Mouse (Mus musculus): ENCODE measurements at regions not wholly inside any gene's neighbourhood (a gene's known extent, or its start where the extent isn't known, plus 50 kb on each side); places are given as distances from the start of the nearest gene placed in this dataset.

GRCm38 (mm10) chr2:159584641-159585040 lies 749.3 kb downstream of the Gm826 start:
- Histone ChIP-seq H3K27ac (no peak overlapping the region), H3K36me3 (no peaks in the 10 kb centered on the region), H3K4me3 (replicated peaks) (no peak overlapping the region), H3K27me3 (replicated peaks) (no peaks in the 10 kb centered on the region), H3K9ac (no peak overlapping the region), H3K9me3 (no peaks in the 10 kb centered on the region), H3K4me1 (no peaks in the 10 kb centered on the region), H3K4me2 (no peak overlapping the region)
- no peak for ATAC-seq (ENCODE audit: insufficient read depth, low FRiP score, low read depth)

GRCm38 (mm10) chr2:159586697-159587473 lies 747.1 kb downstream of the Gm826 start:
- no peaks in the 10 kb centered on the region for H3K4me1 ChIP-seq
- H3K4me3 ChIP-seq (replicated peaks): no peak overlapping the region
- ATAC-seq (ENCODE audit: insufficient read depth, low FRiP score, low read depth): no peak
- H3K27ac ChIP-seq: no peak overlapping the region
- H3K36me3 ChIP-seq: no peaks in the 10 kb centered on the region
- 30% methylated on average over 6 of the region's 6 CpGs for WGBS
- H3K9ac ChIP-seq: no peak overlapping the region
- H3K4me2 ChIP-seq: no peak overlapping the region
- no peaks in the 10 kb centered on the region for H3K27me3 ChIP-seq (replicated peaks)
- no peaks in the 10 kb centered on the region for H3K9me3 ChIP-seq

- no peaks in the 10 kb centered on the region for H3K9me3 ChIP-seq
- no peak overlapping the region for H3K27ac ChIP-seq
- no peaks in the 10 kb centered on the region for H3K27me3 ChIP-seq (replicated peaks)
- no peak for ATAC-seq (ENCODE audit: insufficient read depth, low FRiP score, low read depth)
- no peaks in the 10 kb centered on the region for H3K4me1 ChIP-seq
- H3K4me3 ChIP-seq (replicated peaks): no peak overlapping the region
- no peak overlapping the region for H3K9ac ChIP-seq
- H3K4me2 ChIP-seq: no peak overlapping the region
- H3K36me3 ChIP-seq: no peaks in the 10 kb centered on the region
- WGBS: 81% methylated on average over 2 of the region's 2 CpGs
These were observed 742.4 kb downstream of the Gm826 start for GRCm38 (mm10) chr2:159591396-159592124.

- Histone ChIP-seq H3K4me2 (no peak overlapping the region), H3K9me3 (no peaks in the 10 kb centered on the region), H3K9ac (no peak overlapping the region), H3K4me1 (no peaks in the 10 kb centered on the region), H3K27ac (no peak overlapping the region), H3K4me3 (replicated peaks) (no peak overlapping the region), H3K27me3 (replicated peaks) (no peaks in the 10 kb centered on the region), H3K36me3 (no peaks in the 10 kb centered on the region)
- ATAC-seq (ENCODE audit: insufficient read depth, low FRiP score, low read depth): no peak
- WGBS: 52% methylated on average over 5 of the region's 5 CpGs
These were observed 741.1 kb downstream of the Gm826 start for GRCm38 (mm10) chr2:159592841-159593240.

- Histone ChIP-seq H3K27ac (no peak overlapping the region), H3K36me3 (no peaks in the 10 kb centered on the region), H3K4me2 (no peak overlapping the region), H3K4me3 (replicated peaks) (no peak overlapping the region), H3K9me3 (no peaks in the 10 kb centered on the region), H3K4me1 (no peaks in the 10 kb centered on the region), H3K9ac (no peak overlapping the region), H3K27me3 (replicated peaks) (no peaks in the 10 kb centered on the region)
- no peak for ATAC-seq (ENCODE audit: insufficient read depth, low FRiP score, low read depth)
- WGBS: 79% methylated on average over 6 of the region's 6 CpGs
These were observed 737.7 kb downstream of the Gm826 start for GRCm38 (mm10) chr2:159596285-159596684.

- WGBS: 54% methylated on average over 3 of the region's 3 CpGs
- Histone ChIP-seq H3K27ac (no peak overlapping the region), H3K9ac (no peak overlapping the region), H3K4me2 (no peak overlapping the region), H3K27me3 (replicated peaks) (no peaks in the 10 kb centered on the region), H3K4me3 (replicated peaks) (no peak overlapping the region), H3K4me1 (no peaks in the 10 kb centered on the region), H3K9me3 (no peaks in the 10 kb centered on the region), H3K36me3 (no peaks in the 10 kb centered on the region)
- ATAC-seq (ENCODE audit: insufficient read depth, low FRiP score, low read depth): no peak
These were observed 735.9 kb downstream of the Gm826 start for GRCm38 (mm10) chr2:159598080-159598479.

- no peak for ATAC-seq (ENCODE audit: insufficient read depth, low FRiP score, low read depth)
- Histone ChIP-seq H3K36me3 (no peaks in the 10 kb centered on the region), H3K4me2 (no peak overlapping the region), H3K27me3 (replicated peaks) (no peaks in the 10 kb centered on the region), H3K27ac (no peak overlapping the region), H3K9ac (no peak overlapping the region), H3K9me3 (no peaks in the 10 kb centered on the region), H3K4me1 (no peaks in the 10 kb centered on the region), H3K4me3 (replicated peaks) (no peak overlapping the region)
- WGBS: 44% methylated on average over 3 of the region's 3 CpGs
These were observed 726.8 kb downstream of the Gm826 start for GRCm38 (mm10) chr2:159607191-159607590.

- H3K9me3 ChIP-seq: no peaks in the 10 kb centered on the region
- H3K36me3 ChIP-seq: no peaks in the 10 kb centered on the region
- ATAC-seq (ENCODE audit: insufficient read depth, low FRiP score, low read depth): no peak
- H3K27me3 ChIP-seq (replicated peaks): no peaks in the 10 kb centered on the region
- no peak overlapping the region for H3K4me3 ChIP-seq (replicated peaks)
- WGBS: 71% methylated on average over 4 of the region's 4 CpGs
- no peak overlapping the region for H3K9ac ChIP-seq
- no peaks in the 10 kb centered on the region for H3K4me1 ChIP-seq
- H3K4me2 ChIP-seq: no peak overlapping the region
- no peak overlapping the region for H3K27ac ChIP-seq
These were observed 723.5 kb downstream of the Gm826 start for GRCm38 (mm10) chr2:159610451-159610850.

GRCm38 (mm10) chr2:159616685-159617084 lies 717.3 kb downstream of the Gm826 start:
- Histone ChIP-seq H3K9ac (no peak overlapping the region), H3K4me1 (no peaks in the 10 kb centered on the region), H3K9me3 (no peaks in the 10 kb centered on the region), H3K4me2 (no peak overlapping the region), H3K4me3 (replicated peaks) (no peak overlapping the region), H3K27ac (no peak overlapping the region), H3K27me3 (replicated peaks) (no peaks in the 10 kb centered on the region), H3K36me3 (no peaks in the 10 kb centered on the region)
- ATAC-seq (ENCODE audit: insufficient read depth, low FRiP score, low read depth): no peak
- 63% methylated on average over 4 of the region's 4 CpGs for WGBS

- ATAC-seq (ENCODE audit: insufficient read depth, low FRiP score, low read depth): no peak
- H3K9me3 ChIP-seq: no peaks in the 10 kb centered on the region
- no peak overlapping the region for H3K27ac ChIP-seq
- 79% methylated on average over 6 of the region's 6 CpGs for WGBS
- no peaks in the 10 kb centered on the region for H3K4me1 ChIP-seq
- no peak overlapping the region for H3K9ac ChIP-seq
- H3K4me3 ChIP-seq (replicated peaks): no peak overlapping the region
- no peak overlapping the region for H3K4me2 ChIP-seq
- H3K36me3 ChIP-seq: no peaks in the 10 kb centered on the region
- no peaks in the 10 kb centered on the region for H3K27me3 ChIP-seq (replicated peaks)
These were observed 712.7 kb downstream of the Gm826 start for GRCm38 (mm10) chr2:159621261-159621660.

GRCm38 (mm10) chr2:159622141-159622669 lies 711.8 kb downstream of the Gm826 start:
- Histone ChIP-seq H3K27ac (no peak overlapping the region), H3K4me2 (no peak overlapping the region)

GRCm38 (mm10) chr2:159625306-159625705 lies 708.7 kb downstream of the Gm826 start:
- H3K9ac ChIP-seq: no peak overlapping the region
- 51% methylated on average over 1 of the region's 1 CpGs for WGBS
- no peak overlapping the region for H3K4me3 ChIP-seq (replicated peaks)
- H3K27ac ChIP-seq: no peak overlapping the region
- H3K36me3 ChIP-seq: no peaks in the 10 kb centered on the region
- H3K4me1 ChIP-seq: no peaks in the 10 kb centered on the region
- H3K4me2 ChIP-seq: no peak overlapping the region
- ATAC-seq (ENCODE audit: insufficient read depth, low FRiP score, low read depth): no peak
- no peaks in the 10 kb centered on the region for H3K27me3 ChIP-seq (replicated peaks)
- no peaks in the 10 kb centered on the region for H3K9me3 ChIP-seq

More at GRCm38 (mm10) chr2:159622141-159622669, 711.8 kb downstream of the Gm826 start:
- Histone ChIP-seq H3K9me3 (no peaks in the 10 kb centered on the region), H3K9ac (no peak overlapping the region), H3K4me1 (no peaks in the 10 kb centered on the region), H3K4me3 (replicated peaks) (no peak overlapping the region), H3K27me3 (replicated peaks) (no peaks in the 10 kb centered on the region), H3K36me3 (no peaks in the 10 kb centered on the region)
- no peak for ATAC-seq (ENCODE audit: insufficient read depth, low FRiP score, low read depth)
- 54% methylated on average over 5 of the region's 5 CpGs for WGBS
